Mouse (Mus musculus) natural killer cell, adult 2 months (primary cell): ENCODE data around the gene Tcte1.

Experiments
- DNase-seq, 2 experiments: peaks; one replicate each; pipeline ENCODE4 v3.0.0; 2022; ENCODE audit warnings: low spot score in 2 of 2

Gene Tcte1

GRCm38 (mm10) chr17:45564531-45565084 lies 41.4 kb downstream of the Tcte1 start:
- DNase-seq = no peak

DNA sequence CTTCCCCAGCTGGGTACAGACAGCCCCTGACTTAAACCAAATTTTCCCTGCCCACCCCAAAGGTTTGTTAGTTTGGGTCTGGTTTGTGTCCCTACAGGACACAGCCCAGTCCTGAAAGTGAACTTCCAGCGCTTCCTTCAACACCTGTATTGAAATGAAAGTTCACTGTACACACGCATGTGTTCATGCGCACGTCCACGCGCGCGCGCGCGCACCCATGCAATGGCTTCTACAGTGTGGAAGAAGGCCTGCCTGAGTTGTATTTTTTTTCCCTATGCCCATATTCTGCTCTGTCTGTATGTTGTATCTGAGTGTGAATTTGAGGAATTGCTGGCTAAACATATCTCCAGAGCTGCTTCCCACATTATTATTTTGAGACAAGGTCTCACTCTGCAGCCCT lies 41.9 kb downstream of the Tcte1 start:
- no peak for DNase-seq

- DNase-seq = no peak
Observed at GRCm38 (mm10) chr17:45566031-45566359, 42.8 kb downstream of the Tcte1 start.

GRCm38 (mm10) chr17:45566360-45567161 lies 43.3 kb downstream of the Tcte1 start:
- DNase-seq = no peak

DNA sequence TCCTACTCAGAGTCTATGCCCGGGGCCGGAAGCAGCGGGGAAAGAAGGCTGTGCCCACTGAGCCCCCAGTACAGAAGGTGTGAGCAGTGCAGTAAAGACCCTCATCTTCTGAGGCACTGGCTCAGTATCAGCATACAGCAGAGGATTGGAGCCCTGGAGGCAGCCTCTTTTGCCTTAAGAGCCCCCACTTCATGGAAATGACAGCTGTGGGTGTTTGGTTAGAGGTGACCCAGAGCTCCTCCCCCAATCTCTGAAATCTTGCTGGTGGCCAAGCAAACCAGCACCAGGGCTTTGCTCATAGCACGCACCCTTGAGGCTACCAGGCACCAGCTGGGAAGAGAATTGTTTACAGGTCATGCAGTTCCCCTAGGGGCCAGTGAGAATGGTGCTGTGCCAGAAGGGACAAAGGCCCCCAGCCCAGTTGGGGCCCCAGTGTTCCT lies 43.9 kb downstream of the Tcte1 start:
- DNase-seq = no peak

GRCm38 (mm10) chr17:45568990-45569389 lies 45.8 kb downstream of the Tcte1 start:
- no peak for DNase-seq

DNA sequence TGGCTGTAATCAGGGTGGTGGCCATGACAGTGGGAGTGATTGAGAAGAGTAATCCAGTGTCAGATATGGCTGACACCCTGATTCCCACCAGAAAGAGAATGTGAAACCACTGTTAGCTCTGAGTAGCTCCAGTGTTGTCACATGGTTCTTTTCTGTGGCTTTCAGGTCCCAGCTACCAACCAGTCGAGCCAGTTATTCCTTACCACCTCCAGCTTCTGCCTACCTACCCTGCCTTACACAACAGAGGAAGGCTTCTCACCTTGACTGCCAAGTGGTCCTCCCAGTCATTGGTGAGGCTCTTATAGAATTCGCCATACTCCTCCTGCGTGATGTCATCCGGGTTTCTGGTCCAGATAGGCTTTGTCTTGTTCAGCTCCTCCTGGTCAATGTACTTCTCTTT lies 46.8 kb downstream of the Tcte1 start:
- DNase-seq = no peak

GRCm38 (mm10) chr17:45572103-45573086 lies 49.2 kb downstream of the Tcte1 start:
- peak in 1 of 2 experiments; percentile 64 for DNase-seq

DNA sequence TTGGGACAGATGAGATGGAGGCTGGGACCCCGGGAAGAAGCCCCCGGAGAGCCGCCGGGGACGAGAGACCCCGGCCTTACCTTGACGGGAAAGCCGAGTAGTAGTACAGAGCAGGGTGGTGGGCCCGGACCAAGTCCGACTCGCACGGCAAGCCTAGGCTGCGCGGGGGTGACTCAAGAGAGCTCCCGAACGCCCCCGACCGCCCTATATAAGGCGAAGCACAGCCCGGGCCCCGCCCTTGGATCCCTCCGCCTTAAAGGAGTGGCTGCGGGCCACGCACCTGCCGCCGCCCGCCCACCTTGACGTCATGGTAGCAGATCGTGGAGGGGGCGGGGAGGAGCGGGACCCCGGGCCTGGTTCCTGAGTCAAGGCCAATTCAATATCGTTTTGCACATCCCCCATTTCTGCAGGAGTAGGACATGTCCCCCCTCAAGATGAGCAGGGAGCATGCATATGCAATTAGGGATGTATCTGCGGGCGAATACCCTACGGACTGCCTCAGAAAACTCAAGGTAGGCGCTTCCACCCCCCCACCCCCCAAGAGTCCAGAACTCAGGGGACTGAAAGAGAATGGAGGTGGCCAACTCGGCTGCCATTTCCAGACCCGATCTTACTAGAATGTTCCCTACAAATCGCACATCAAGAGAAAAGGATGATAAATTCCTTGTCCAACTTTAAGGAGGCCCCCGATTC lies 50.0 kb downstream of the Tcte1 start, which contains the start of gene Hsp90ab1:
TSS of gene Hsp90ab1 (minus strand) at position 185 of the 693 bp plus-strand sequence.
- DNase-seq = peak; percentile 97 to 98

DNA sequence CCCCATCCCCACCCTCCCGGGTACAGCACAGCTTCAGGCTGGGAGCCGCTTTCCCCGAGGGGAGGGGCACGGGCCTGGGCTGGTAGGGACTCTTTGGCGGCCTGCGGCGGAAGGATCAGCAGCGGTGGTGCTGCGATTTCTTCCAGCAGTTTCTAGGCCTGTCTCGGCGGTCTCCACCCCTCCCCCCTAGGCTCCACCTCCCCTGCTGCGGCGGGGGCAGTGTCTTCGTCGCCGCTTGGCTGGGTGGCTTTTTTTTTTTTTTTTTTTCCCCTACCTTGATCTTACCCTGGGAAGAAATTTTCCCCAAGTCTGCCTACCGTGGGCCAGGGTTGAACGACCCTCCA lies 50.5 kb downstream of the Tcte1 start:
- peak; percentile 85 to 90 for DNase-seq

DNA sequence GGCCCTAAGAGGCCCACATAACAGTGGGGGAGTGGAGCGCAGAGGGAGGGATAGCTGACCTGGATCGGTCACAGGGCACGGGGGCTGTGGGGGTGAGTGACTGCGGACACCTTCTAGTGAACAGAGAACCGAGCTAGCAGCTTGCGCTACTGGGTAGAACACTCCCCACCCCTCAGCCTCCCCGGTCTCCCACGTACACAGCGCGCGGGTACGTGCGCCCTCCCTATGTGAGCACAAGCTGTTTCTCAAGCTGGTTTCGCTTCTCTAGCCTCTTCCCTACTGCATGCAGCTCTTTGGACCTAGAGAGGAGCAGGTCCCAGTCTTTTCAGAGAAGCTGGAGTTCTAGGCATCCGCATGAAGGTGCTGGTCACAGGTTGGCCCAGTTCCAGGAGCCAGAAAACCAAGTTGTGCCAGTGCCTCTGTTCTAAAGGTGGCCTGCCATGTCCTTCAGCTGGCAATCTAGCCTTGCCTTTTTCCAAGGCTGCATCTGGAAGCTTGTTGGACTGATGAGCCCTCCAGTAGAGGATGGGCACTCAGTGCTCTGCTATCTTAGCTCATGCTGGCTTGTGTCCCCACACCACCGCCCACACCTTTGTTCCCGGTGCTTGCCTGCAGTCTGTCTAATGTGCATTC lies 51.0 kb downstream of the Tcte1 start:
- peak; percentile 56 to 66 for DNase-seq

GRCm38 (mm10) chr17:45575123-45575897 lies 52.1 kb downstream of the Tcte1 start:
- DNase-seq = no peak

DNA sequence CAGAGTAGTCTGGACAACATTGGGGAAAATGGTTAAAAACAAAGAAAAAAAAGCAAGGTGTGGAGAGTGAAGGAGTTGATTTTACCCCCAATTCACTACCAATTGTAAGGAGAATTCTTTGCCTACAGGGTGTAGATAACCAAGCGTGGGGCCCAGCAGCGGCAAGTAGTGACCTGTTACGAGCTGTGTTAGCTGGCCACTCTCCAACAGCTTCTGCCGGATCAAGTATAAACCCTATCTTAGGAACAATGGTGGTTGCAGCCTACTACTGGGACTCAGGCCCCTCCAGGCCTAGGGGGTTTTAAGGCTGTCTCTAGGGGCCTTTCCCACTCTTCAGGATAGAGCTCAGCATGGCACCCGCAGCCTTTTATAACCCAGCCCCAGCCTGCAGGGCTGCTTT lies 55.0 kb downstream of the Tcte1 start:
- no peak for DNase-seq

GRCm38 (mm10) chr17:45578843-45579242 lies 55.6 kb downstream of the Tcte1 start:
- peak in 1 of 2 experiments; percentile 25 for DNase-seq

DNA sequence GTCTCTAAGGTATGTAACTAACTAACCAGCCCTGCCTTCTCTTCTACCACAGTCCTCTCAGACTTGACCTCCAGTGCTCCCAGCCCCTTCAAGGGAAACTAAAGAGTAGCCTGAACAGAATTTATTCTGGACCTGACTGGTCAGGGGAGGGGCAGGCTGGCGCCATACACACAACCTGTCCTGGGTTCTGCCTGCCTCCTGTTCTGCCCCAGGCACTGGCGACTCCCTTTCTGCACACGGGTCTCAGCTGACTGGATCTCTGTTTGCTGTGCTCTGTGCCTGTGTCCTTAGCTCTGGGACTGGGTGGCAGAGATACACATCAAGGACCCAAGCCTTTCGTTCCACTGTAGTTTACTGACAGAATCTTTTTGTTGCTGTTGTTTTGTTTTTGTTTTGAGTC lies 56.3 kb downstream of the Tcte1 start:
- DNase-seq = no peak

- DNase-seq = no peak
Observed at GRCm38 (mm10) chr17:45580958-45581477, 57.8 kb downstream of the Tcte1 start.

- peak; percentile 66 to 75 for DNase-seq
Observed at GRCm38 (mm10) chr17:45581567-45581983, 58.3 kb downstream of the Tcte1 start.

- no peak for DNase-seq
Observed at GRCm38 (mm10) chr17:45582188-45582587, 59.0 kb downstream of the Tcte1 start.

DNA sequence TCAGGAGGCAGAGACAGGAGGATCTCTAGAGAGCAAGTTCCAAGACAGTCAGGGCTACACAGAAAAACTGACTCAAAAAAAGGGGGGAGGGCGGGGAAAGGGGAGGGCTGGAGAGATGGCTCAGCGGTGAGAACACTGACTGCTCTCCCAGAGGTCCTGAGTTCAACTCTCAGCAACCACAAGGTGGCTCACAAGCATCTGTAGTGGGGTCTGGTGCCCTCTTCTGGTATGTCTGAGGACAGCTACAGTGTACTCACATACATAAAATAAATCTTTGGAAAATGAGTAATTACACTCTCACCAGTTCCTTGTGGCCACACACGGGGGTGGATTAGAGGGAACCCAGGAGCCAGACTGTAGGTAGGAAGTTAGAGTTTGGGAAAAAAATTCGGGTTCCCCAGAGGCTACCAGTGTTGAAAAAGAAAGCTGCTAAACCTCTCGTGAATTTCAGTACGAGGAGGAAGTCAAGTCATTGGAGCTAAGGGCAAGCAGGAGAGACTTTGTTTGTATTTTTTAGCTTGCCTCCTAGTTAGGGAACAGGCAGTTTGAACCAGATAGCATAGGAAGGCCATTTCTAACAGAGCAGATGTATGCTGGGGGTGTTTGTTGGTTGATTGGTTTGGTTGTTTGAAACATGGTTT lies 59.6 kb downstream of the Tcte1 start:
- DNase-seq = peak in 1 of 2 experiments; percentile 34
